Mouse (Mus musculus): ENCODE data around the gene Phlda2.

DNA sequence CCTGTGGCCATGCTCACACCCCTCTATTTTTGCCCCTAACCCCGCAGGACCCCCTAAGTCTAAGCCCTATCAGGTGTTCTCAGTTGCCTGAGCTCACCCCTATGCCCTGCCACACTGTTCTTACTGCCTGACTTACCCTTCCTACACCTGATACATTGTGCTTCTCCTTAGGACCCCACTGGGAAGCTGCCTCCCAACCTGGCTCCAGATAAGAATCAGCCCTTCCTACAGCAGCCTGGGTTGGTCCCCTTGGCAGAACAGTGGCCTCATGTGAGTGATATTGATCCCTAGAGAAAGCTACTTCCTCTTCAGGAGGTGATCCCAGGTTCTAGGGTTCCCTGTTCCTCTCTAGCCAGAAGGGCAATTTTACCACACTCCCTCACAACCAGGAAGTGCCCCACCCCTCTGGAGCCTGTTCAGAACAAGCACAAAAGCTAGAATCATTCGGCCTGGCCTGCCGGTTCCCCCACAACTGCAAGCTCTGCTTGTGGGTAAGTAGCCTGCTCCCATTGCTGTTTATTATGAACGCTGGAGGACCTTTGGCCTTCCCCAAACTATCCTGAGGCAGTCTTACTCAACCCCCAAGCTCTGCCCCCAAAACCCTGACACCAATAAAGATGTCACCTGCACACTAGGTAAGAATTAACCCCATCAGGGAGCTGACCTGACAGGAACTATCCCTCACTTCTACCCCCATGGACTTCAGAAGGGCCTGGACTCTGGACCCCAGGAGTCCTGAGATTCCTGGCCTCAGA is 29.4 kb downstream of the Phlda2 start, which contains the start of gene Slc22a18:
- TF ChIP-seq CTCF (IDR thresholded peaks at IDR 0.05; ENCODE audit: low read depth) = no peak
- TF ChIP-seq EP300 (IDR thresholded peaks at IDR 0.05; ENCODE audit: low read depth) = no peak
